Mouse (Mus musculus): ENCODE data around the gene Lpar2.

Lpar2 gene

DNA sequence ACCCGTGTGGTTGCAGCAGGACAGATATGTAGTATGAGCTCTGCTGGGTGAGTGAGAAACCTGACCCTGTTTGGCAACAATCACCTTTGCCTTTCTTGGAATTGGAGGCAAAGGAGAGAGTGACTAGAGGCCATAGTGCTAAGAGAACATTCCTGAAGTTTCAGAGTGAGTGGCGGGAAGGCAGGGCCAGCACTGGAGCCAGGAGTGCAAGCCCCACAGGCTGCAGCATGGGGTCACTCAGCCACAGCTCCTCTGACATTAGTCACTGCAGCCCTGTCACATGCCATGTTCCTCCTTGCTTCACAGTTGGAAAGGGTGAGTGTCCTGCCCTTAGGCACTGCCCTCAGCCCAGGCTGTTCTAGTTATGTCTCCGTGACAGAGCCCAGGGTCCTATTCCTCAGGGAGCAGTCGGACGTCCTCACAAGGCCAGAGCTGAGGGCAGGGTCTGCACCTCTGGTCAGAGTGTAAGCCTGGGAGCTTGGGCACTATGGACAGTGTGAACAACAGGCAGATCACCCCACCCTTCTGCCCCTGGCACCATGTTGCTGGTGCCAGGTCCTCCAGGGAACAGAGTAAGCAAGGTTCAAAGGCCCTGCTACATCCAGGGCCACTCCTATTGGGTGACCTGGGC is 45.6 kb downstream of the Lpar2 start:
- no peak for DNase-seq (ENCODE audit: low spot score)

DNA sequence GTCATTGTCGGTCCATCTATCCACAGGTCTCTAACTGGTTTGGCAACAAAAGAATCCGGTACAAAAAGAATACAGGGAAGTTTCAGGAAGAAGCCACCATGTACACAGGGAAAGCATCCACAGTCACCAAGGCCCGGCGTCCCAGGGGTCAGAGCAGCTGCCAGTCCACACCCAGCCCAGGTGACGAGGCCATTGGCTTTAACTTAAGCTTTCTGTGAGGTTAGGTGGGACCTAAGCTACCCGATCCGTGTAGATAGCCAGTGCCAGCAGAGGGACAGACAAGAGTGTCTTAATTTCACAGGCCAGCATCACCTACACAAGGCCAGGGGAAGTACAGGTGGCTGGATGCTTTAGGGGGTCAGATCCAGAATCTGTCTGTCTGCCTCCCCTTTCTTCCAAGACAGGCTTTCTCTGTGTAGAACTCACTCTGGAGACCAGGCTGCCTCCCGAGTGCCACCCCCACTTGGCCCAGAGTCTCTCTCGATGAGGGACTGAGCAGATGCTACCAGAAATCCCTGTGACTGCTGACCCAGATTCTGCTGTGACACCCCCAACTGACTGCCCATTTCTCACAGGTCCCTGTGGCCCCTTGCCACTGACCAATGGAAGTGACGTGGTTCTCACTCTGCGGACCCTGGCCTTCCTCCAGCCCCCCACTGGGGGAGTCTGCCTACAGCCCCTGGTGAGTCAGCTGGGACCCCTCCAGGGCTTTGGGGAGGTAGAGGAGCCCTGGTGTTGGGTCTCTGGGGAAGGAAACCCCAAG is 48.0 kb downstream of the Lpar2 start:
- no peak for DNase-seq (ENCODE audit: low spot score)

DNA sequence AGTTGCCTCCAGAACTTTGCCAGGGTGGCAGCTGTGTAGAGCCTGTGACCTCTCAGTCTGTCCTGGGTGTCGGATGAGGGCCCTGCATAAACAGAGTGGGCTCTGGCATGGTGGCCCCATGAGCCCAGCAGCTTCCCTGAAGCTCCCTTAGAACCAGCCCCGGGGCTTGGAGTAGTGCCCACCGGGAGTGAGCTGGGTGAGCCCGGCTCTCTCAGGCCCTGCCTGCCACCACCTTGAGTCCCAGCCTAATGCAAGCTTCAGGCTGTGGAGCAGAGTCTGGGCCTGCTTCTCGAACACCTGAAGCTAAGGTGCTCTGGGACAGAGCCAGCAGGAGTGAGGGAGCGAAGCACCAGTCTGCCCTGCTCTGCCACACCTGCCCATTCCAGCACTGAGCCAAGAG is 48.7 kb downstream of the Lpar2 start:
- DNase-seq (ENCODE audit: low spot score): no peak

DNA sequence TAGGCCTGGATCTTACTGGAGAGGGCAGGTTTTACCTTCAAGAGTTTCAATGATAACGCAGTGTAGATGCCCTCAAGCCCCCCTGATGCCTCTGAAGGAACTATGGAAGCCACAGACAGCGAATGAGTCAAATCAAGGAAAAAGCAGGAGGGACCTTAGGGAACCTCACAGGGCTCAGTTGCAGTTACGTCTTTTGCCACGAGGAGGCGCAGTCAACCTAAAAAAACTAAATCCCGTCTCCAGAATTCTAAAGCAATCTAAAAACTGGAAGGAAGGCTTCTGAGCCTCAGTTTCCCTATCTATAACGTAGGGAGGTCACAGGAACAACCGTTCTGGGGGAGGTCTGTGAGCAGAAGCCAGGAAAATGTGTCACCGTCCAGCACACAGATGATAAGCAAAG is 51.9 kb downstream of the Lpar2 start:
- DNase-seq (ENCODE audit: low spot score): peak; percentile 34

DNA sequence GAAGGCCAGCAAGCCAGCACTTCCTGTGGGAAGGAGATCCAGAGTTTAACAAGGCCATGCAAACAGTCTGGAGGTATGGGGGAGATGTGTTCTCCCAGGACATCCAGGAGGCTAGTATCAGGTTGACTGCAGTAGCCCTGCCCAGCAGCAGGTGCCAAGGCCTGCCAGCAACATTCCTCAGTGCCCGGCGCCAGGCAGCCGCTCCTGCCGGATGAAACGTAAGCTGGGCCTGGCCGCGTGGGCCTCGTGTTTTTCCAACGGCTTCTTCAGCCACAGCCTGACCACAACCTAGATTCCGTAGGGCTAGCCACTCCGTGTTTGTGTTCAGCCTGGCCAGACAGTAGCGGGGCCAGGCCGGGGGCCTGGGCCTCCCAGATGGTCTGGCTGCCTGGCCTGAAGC is 52.4 kb downstream of the Lpar2 start:
- no peak for DNase-seq (ENCODE audit: low spot score)

DNA sequence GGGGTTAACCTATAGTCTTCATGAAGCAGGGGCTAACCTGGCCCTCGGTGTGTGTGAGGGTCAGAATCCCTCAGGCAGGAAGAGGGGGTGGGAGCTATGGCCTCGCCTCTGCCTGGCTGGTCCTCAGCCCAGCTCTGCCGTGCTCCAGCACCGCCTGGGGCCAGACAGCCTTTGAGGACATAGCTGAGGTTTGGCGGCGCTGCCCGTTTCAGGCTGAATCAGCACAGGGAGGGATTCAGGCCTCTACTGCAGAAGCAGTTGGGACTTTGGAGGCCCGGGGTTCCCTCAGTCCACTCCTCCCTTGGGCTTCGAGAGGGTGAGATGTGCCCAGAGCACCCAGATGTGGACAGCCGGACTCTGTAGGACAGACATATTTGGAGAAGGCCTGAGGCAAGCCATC is 53.9 kb downstream of the Lpar2 start:
- DNase-seq (ENCODE audit: low spot score): no peak

DNA sequence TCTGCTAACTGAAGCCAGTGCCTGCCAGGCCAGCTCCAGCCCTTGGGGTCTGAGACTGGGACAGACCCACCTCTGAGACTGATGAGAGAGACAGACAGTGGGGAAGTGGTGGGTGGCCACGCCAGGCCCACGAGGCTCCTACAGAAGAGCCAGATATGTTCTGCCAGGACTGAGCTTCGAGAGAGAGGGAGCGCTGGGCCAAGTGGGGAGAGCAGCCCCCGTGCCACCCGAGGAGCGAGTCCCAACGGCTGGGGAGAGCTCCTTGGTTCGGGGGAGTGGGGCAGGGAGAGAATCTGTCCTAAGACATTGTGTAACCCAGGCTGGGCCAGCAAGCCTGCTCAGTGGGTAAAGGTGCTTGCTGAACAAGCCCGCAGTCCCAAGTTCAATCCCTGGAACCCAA is 54.7 kb downstream of the Lpar2 start:
- no peak for DNase-seq (ENCODE audit: low spot score)

DNA sequence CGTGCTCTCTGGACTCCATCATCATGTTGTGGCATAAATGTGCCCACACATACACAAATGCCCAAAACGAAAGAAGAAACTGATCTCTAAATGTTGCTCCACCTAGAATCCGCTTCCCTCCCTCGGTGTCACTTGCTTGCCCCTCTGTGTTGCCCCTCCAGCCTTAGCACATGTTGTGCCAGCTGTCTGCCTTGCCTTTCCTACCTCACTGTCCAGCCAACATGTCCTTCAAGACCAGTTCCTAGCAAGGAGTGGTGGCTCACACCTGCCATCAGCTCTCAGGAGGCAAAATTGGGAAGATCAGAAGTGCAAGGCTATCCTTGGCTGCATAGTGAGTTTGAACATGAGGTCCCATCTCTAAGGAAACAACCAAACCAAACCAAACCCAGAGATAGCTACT is 55.2 kb downstream of the Lpar2 start:
- DNase-seq (ENCODE audit: low spot score): no peak

DNA sequence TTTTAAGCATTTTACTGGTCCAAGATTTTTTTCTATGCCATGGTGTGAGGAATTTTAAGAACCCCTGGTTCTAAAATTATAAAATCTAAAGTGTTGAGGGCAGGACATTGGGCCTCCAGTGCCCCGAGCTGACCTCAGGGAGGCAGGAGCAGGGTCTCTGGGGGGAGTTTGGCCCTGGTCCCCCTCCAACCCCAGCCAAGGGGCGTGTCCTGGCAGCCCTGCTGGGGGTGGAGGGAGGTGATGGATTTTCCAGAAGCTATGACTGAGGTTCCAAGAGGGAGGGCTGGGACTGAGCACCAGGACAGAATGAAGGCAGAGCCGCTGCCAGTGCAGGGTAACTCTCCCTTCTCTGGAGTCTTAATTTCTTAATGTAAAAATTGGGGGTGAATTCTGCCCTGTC is 55.8 kb downstream of the Lpar2 start:
- DNase-seq (ENCODE audit: low spot score): no peak

DNA sequence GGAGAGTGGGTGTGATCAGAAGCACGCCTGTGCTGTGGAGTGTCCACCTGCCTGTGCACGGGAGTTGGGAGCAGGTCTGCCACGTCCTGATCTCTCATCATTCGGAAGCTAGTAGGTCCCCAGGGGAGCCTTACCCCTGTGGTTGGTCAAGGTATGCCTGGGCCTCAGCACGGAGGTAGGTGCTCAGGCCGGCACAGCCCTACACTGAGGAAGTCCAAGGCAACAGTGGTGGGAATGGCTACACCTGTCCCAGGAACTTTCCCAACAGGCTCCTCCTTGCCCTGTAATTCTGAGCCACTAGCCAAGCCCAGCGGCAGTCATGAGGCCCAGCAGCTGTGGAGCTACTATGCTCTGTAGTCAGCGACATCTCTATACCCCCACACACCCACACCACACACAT is 57.4 kb downstream of the Lpar2 start:
- DNase-seq (ENCODE audit: low spot score): no peak

Measured in T-cell, adult 2 months (primary cell).